Mouse (Mus musculus): ENCODE data around the gene Slc38a10.

The Slc38a10 gene

GRCm38 (mm10) chr11:120151113-120151494, at the start of gene Slc38a10:
TSS of gene Slc38a10 (minus strand) at chr11:120151346.
- peak; percentile 100 for DNase-seq (ENCODE audit: low read depth, low spot score)

DNA sequence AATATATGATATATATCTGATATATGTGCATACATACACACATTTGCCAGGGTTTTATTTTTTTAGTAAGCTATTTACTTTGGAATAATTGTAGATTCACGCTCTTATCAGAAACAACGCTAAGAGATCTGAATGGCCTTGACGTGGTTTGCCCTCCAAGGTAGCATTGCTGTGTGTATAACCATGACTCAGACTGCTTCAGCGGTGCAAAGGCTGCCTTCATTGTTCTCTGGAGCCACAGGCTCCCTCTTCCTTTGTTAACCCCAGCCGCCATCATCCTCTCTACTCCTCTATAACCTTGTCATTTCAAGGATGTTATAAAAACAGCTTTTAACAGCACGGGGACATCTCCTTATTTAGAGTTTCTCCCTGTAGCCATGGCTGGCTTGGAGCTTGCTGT, 49.5 kb upstream of the Slc38a10 start:
- no peak for DNase-seq (ENCODE audit: low read depth, low spot score)

DNA sequence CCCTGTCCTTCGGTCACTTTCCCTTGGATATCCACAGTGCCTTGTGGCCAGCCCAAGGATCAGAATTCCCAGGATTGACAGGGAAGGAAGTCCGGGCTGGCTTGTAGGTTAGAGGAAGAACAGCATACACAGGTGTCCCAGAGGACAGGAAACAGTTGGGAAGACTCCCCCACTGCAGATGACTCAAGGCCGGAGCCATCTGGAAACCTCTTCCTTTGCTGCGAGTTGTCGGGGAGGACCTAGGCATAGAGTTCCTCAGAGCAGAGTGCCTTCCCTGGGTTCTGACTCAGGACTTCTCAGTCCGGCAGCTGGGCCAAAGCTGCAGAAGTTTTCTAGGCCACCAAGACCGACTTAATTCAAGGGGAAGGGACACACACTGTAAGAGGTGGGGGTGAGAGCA, 48.6 kb upstream of the Slc38a10 start:
- no peak for DNase-seq (ENCODE audit: low read depth, low spot score)

- DNase-seq (ENCODE audit: low read depth, low spot score), result no peak
These were observed 47.7 kb upstream of the Slc38a10 start for GRCm38 (mm10) chr11:120198831-120199230.

- DNase-seq (ENCODE audit: low read depth, low spot score), result no peak
These were observed 39.6 kb upstream of the Slc38a10 start for GRCm38 (mm10) chr11:120190526-120191412.

GRCm38 (mm10) chr11:120189459-120190312, 38.5 kb upstream of the Slc38a10 start:
- DNase-seq (ENCODE audit: low read depth, low spot score), result peak; percentile 99

GRCm38 (mm10) chr11:120188481-120189441, 37.6 kb upstream of the Slc38a10 start:
- DNase-seq (ENCODE audit: low read depth, low spot score), result peak; percentile 78

GRCm38 (mm10) chr11:120188102-120188480, 36.9 kb upstream of the Slc38a10 start:
- DNase-seq (ENCODE audit: low read depth, low spot score), result peak; percentile 43

DNA sequence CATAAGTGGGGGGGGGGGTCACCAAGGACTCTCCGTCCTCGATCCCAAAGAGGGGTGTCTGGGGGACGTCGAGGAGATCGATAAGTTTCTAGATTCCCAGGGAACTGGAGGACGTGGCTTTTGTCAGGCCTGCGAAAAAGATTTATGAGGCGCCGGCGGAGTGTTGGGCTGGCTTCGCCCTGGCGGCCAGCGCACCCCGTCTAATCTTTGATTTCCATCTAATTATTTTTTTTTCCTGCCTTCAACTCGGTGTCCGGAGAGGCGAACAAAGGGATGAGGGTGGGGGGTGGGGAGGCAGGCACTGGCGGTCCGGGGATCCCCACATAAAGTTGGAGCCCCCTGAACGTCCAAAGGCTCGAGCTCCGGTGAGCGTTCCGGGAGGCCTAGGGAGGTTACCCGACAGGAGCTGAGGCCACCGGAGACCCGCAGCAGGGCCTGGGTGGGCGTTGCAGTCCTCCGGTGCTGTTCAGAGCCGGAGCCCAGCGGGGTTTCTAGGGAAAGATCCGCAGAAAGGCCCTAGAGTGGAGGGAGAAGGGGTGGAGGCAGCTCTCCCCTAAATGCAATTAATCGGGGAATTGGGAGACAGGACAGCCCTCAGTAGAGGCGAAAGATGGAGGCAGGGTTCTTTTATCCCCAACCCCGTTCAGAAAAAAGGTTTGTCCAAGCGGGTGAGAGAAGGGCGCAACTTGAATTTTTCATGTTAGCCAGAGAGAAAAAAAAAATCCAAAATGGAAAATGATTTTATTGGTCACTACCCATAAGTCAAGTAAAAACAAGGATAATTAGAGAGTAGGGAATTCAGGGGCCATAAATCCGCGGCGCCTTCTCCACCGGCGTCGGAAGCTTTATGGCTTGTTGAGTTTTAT, 36.3 kb upstream of the Slc38a10 start:
- peak; percentile 37 for DNase-seq (ENCODE audit: low read depth, low spot score)

DNA sequence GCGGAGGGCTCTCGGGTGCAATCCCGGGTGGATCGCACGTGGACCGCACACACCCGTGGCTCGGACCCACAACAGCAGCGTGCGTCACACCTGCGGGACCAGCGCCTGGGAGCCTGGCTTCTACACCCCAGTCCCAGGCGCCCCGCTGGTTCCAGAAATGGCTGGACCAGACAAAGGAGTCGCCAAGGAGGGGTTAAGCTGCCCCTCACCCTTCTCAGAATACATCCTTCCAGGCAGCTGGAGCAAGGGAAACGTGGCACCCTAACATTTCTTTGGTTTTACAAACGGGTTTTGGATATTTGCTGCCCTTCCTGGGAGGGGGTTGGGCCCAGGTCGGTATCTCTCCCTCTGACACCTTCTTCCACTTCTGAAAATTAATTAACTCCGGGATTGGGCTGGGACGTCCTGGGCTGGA, 35.7 kb upstream of the Slc38a10 start:
- DNase-seq (ENCODE audit: low read depth, low spot score), result peak; percentile 21

- no peak for DNase-seq (ENCODE audit: low read depth, low spot score)
These were observed 35.1 kb upstream of the Slc38a10 start for GRCm38 (mm10) chr11:120186145-120186740.

DNA sequence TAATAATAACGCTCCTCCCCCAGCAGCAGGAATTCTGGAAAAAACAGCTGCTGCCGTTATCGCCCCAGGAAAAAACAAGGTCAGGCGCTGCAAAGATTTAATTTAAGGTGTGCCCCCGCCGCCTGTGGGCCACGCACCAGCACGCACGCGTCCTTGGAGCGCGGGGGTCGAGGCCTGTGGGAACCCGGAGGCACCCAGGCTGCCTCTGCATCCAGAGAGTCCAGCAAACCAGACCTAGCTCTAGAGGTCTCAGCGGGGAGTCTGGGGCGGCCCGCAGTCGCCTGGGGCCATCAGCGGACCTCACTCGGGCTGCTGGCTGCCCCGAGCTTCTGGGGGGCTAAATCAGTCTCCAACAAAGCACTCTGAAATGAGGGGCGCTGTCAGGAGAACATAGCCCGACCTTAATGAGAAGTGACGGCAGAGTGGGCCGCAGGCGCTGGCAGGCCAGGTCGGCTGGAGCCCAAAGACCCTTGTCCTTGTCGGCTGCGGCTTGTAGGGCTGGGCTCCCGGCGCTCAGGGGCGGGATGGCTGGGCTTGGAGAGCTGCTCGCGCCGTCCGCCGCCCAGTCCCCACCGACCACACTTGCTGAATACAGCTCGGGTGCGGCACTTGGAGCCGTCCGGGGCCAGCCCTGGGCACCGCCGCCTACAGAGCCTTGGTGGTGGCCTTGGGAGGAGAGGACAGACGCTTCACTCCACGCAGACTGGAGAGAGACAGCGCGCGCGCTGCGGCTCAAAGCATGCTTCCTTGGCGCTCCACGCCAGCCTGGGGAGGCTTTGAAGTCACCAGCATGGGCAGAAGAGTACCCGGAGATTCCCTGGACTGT, 34.4 kb upstream of the Slc38a10 start:
- DNase-seq (ENCODE audit: low read depth, low spot score), result no peak

DNA sequence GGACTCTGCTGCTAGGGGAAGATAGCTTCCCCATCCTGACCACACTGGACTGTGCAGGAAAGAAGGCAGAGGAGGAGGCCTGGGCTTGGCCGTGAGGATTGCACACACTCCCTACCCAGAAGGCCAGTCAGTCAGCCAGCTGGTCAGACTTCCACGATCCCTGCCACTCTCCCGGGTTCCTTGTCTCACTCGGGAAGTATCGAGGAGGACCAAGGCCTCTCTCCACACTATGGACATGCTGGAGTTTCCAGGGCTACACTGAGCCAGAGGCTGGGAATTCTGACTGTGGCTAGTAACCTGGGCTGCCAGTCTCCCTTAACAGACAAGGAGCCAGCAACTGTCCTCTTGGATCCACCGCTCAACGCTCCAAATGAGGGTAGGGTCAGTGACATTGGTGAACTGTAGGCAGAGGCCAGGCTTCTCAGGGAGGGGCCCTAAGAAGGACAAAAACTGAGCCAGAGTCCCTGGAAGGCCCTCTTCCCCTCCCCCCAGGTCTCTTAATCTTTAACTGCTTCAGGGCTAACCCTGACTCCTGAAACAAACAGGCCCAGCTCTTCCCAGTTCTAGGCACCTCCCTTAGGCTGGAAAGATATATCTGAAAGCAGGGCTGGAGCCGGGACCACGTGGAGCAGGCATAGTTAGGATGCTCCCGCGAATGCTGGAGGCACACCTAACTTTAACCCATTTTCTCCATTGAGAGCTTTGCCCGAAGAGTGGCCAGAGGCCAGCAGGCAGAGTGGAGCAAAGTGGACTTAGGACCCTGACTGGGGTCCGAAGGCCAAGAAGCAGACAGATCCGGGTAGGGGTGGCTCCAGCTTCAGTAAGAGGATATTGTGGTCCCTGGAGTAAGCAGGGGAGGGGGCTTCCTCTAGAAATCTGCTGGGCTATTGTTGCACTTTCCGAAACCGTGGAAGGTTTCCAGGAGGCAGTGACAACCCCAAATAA, 33.5 kb upstream of the Slc38a10 start:
- no peak for DNase-seq (ENCODE audit: low read depth, low spot score)

GRCm38 (mm10) chr11:120183708-120184107, 32.6 kb upstream of the Slc38a10 start:
- no peak for DNase-seq (ENCODE audit: low read depth, low spot score)

DNA sequence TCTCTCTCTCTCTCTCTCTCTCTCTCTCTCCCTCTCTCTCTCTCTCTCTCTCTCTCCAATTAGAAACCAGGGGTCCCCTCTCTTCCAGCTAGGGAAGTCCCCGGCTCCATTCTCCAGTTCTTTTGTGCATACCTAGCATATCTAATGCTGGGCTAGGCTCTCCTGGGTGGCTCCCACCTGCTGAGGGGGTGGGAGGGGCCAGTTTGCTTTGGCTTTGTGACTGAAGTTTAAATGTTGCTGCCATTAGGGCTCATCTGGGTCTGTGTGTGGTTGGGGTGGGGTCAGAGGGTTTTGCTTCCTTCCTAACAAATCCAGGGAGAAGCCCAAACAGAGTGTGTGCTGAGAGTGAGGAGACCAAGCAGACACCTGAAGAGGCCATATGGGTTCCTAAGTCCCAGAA, 32.0 kb upstream of the Slc38a10 start:
- no peak for DNase-seq (ENCODE audit: low read depth, low spot score)

DNA sequence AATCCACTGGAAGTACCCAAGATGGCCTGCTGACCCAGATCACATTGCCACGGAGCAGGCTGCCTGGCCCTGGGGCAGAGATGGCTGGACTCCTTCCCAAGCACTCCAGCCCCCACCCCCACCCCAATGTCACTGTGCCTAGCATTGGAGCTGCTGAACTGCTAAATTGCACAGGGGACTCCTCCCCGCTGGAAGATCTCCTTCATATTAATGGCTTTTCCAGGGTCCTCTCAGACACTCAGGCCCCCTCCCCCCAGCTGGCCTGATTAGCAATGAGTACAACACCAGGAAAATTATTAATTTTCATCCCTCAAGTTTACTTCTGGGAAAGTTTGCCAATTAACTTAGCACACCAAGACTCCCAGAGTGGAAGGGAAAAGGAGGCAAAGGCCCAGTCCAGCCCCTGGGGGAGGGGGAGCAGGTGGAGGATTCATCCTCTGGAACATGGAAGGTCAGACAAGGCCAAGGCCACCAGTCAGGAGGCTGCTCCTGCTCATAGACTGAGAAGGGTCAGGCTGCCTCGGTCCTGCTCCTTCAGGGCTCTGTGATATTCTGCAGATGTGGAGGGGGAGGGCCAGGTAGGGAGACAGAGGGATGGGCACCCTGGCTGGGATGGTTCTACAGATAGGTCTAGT, 31.4 kb upstream of the Slc38a10 start:
- DNase-seq (ENCODE audit: low read depth, low spot score), result no peak

DNA sequence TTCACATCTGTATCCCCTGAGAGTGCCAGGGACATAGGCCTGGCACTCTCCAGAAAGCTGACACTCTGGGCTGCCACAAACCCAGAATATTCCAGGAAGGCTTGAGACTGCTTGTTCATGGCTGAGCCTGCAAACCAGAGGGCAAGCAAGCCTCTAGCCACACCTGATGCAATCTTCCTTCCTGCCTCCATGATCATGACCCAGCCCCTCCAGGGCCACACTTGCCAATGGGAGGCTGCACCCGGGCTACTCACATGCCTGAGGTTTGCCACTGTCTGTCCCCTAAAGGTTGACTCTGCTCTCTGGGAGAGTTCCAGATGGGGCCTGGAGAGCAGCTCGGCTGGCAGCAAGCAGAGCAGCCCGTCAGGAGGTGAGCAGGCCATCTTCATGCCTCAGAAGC, 30.2 kb upstream of the Slc38a10 start:
- peak; percentile 18 for DNase-seq (ENCODE audit: low read depth, low spot score)

GRCm38 (mm10) chr11:120179374-120179773, 28.2 kb upstream of the Slc38a10 start:
- DNase-seq (ENCODE audit: low read depth, low spot score), result no peak
